ENCODE assay signal across 23 mouse cellular contexts in genomic region chr13:91582212-91582611, GRCm38 (mm10).
"Had no signal": no experiment of that assay in that cellular context is flagged by ENCODE, and none has a peak within 500 bp of the region (broad histone marks: within the 10 kb centered on the region; RNA-seq: fewer than 3 reads in every experiment).

No protein-coding gene starts in this region.

- ATAC-seq: hindbrain, postnatal 0 days; intestine, embryonic 16.5 days; liver, embryonic 12.5 days had no signal

- H3K27me3 ChIP-seq: heart, embryonic 12.5 days; hindbrain, embryonic 12.5 days; hindbrain, embryonic 15.5 days; limb, embryonic 13.5 days; limb, embryonic 15.5 days; liver, embryonic 12.5 days had no signal

- H3K9me3 ChIP-seq: heart, embryonic 10.5 days; heart, embryonic 12.5 days; hindbrain, embryonic 10.5 days; hindbrain, embryonic 12.5 days; hindbrain, embryonic 15.5 days; limb, embryonic 13.5 days; limb, embryonic 15.5 days; liver, embryonic 12.5 days had no signal

- H3K9ac ChIP-seq: heart, embryonic 12.5 days; hindbrain, embryonic 12.5 days; hindbrain, embryonic 15.5 days; limb, embryonic 13.5 days; limb, embryonic 15.5 days; liver, embryonic 12.5 days; liver, embryonic 14.5 days had no signal

- DNase-seq: gastrocnemius, adult 2 months; gastrocnemius, postnatal 10 days; gastrocnemius, postnatal 25 days; heart, adult 18-20 months; heart, postnatal 10 days; heart, postnatal 4 days; kidney, adult 11 months; kidney, adult 8-10 months; kidney, postnatal 14 days; layer of hippocampus, adult 9-11 months; layer of hippocampus, postnatal 36 days; left cerebral cortex, postnatal 4 days had no signal

- H3K36me3 ChIP-seq: heart, embryonic 10.5 days; heart, embryonic 12.5 days; hindbrain, embryonic 10.5 days; hindbrain, embryonic 12.5 days; hindbrain, embryonic 15.5 days; limb, embryonic 13.5 days; limb, embryonic 15.5 days; liver, embryonic 12.5 days had no signal

- H3K4me2 ChIP-seq: heart, embryonic 12.5 days; hindbrain, embryonic 12.5 days; hindbrain, embryonic 15.5 days; limb, embryonic 13.5 days; limb, embryonic 15.5 days; liver, embryonic 12.5 days had no signal

- H3K27ac ChIP-seq: gastrocnemius, adult 2 months; heart, embryonic 10.5 days; hindbrain, embryonic 10.5 days; hindbrain, embryonic 12.5 days; hindbrain, embryonic 15.5 days; hindbrain, postnatal 0 days; limb, embryonic 13.5 days; limb, embryonic 15.5 days; liver, embryonic 12.5 days; liver, embryonic 14.5 days had no signal

- H3K4me3 ChIP-seq: gastrocnemius, adult 2 months; heart, embryonic 10.5 days; heart, embryonic 12.5 days; hindbrain, embryonic 10.5 days; hindbrain, embryonic 12.5 days; hindbrain, embryonic 15.5 days; limb, embryonic 13.5 days; limb, embryonic 15.5 days; liver, embryonic 12.5 days had no signal

- H3K4me1 ChIP-seq: heart, embryonic 10.5 days; heart, embryonic 12.5 days; hindbrain, embryonic 10.5 days; hindbrain, embryonic 12.5 days; hindbrain, embryonic 15.5 days; limb, embryonic 13.5 days; limb, embryonic 15.5 days; liver, embryonic 12.5 days had no signal
